ENCODE assay signal across 23 mouse cellular contexts in the genomic region with DNA sequence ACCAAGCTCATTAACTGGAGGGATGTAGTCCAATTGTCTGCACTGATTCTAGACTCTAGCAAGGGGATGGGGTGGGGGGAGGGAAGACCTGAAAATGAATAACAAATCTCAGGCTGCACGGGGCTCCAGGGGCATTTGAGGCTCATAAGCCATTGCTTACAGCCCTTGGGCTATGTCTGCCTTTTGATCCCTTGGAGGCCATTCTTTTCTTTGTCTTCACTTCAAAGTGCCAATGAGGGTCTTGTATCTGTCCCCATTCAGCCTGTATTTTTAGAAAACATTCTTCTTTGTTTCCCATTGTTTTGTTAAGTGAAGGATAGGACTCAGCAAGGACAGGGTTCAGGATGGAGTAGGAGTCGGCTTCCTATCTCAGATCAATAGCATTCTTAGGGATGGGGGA.
DNase-seq lines count a peak whose midpoint lies in the region; TF ChIP-seq lines count a peak whose summit lies in the region.
"Had no signal": no experiment of that assay in that cellular context is flagged by ENCODE, and none has a peak within 500 bp of the region (broad histone marks: within the 10 kb centered on the region; RNA-seq: fewer than 3 reads in every experiment).

No protein-coding gene starts in this region.

- no peak for TF ChIP-seq EP300 in heart, adult 2 months (IDR thresholded peaks at IDR 0.05; ENCODE audit: insufficient read depth, low read depth, low read length)
- peak; percentile 65; the same call in 1 of the 2 replicates for TF ChIP-seq EP300 in ES-Bruce4 (IDR thresholded peaks at IDR 0.05; ENCODE audit: insufficient read depth, low read depth, low read length)

- H3K4me1 ChIP-seq in heart, adult 2 months (ENCODE audit: control insufficient read depth, insufficient read depth, low read length), result no peaks in the 10 kb centered on the region
- H3K4me1 ChIP-seq in ES-Bruce4 (ENCODE audit: control insufficient read depth, insufficient read depth, low read length), result no peaks in the 10 kb centered on the region
- H3K4me1 ChIP-seq: embryonic facial prominence, embryonic 12.5 days; heart, embryonic 10.5 days; heart, embryonic 13.5 days had no signal

- peak; percentile 6 for DNase-seq in heart, adult 11 months
- DNase-seq in heart, adult 2 months, result no peak
- peak; percentile 66 for DNase-seq in R1 (ENCODE audit: low read depth, low spot score)
- DNase-seq in urinary bladder, adult 18-20 months (ENCODE audit: low spot score in 2 of 2), result no peak
- DNase-seq in lung, postnatal 14 days, result no peak
- DNase-seq: adrenal gland, postnatal 10 days; cerebellum, adult 11 months; cerebellum, adult 2 months; cerebellum, adult 9-11 months; cerebellum, postnatal 25 days; forebrain, postnatal 0 days; gastrocnemius, adult 2 months; gastrocnemius, postnatal 14 days; heart, adult 18-20 months; heart, postnatal 14 days; heart, postnatal 4 days; kidney, adult 2 months had no signal

- no peaks in the 10 kb centered on the region for H3K36me3 ChIP-seq in heart, adult 2 months (ENCODE audit: control insufficient read depth, insufficient read depth, low read length)
- no peaks in the 10 kb centered on the region for H3K36me3 ChIP-seq in ES-Bruce4 (ENCODE audit: control insufficient read depth, insufficient read depth, low read length, poor library complexity, severe bottlenecking)
- H3K36me3 ChIP-seq: embryonic facial prominence, embryonic 12.5 days; embryonic facial prominence, embryonic 15.5 days; heart, embryonic 10.5 days; heart, embryonic 13.5 days had no signal

- no peak overlapping the region for H3K4me3 ChIP-seq in heart, adult 2 months
- no peak overlapping the region for H3K4me3 ChIP-seq in ES-Bruce4 (ENCODE audit: low read depth, low read length)
- H3K4me3 ChIP-seq: embryonic facial prominence, embryonic 12.5 days; embryonic facial prominence, embryonic 15.5 days; gastrocnemius, adult 2 months; heart, embryonic 10.5 days; heart, embryonic 13.5 days had no signal

- TF ChIP-seq CTCF in heart, adult 2 months (IDR thresholded peaks at IDR 0.05), result no peak
- TF ChIP-seq CTCF in ES-Bruce4 (IDR thresholded peaks at IDR 0.05; ENCODE audit: low read depth, low read length), result no peak

- H3K9ac ChIP-seq in heart, adult 2 months (ENCODE audit: low read depth, low read length), result no peak overlapping the region
- H3K9ac ChIP-seq in ES-Bruce4 (ENCODE audit: low read depth, poor library complexity, severe bottlenecking), result no peak overlapping the region
- H3K9ac ChIP-seq: embryonic facial prominence, embryonic 12.5 days; embryonic facial prominence, embryonic 15.5 days; forebrain, postnatal 0 days; heart, embryonic 13.5 days had no signal

- no peak for TF ChIP-seq POLR2A in heart, adult 2 months (IDR thresholded peaks at IDR 0.05; ENCODE audit: insufficient read depth, low read depth, low read length)
- no peak for TF ChIP-seq POLR2A in ES-Bruce4 (IDR thresholded peaks at IDR 0.05; ENCODE audit: insufficient read depth, low read length)

- no peaks in the 10 kb centered on the region for H3K79me2 ChIP-seq in heart, adult 2 months (replicated peaks; ENCODE audit: control insufficient read depth, insufficient read depth, low read length)

- 49% methylated on average over 2 of the region's 2 CpGs for whole genome bisulfite sequencing in heart, adult 2 months

- H3K27ac ChIP-seq in heart, adult 2 months, result no peak overlapping the region
- no peak overlapping the region for H3K27ac ChIP-seq in ES-Bruce4 (ENCODE audit: insufficient read depth, low read length)
- H3K27ac ChIP-seq: embryonic facial prominence, embryonic 12.5 days; embryonic facial prominence, embryonic 15.5 days; gastrocnemius, adult 2 months; heart, embryonic 10.5 days; heart, embryonic 13.5 days had no signal

- H3K9me3 ChIP-seq in ES-Bruce4 (replicated peaks; ENCODE audit: control insufficient read depth, insufficient read depth, low read length, poor library complexity, severe bottlenecking), result no peaks in the 10 kb centered on the region
- H3K9me3 ChIP-seq: embryonic facial prominence, embryonic 12.5 days; embryonic facial prominence, embryonic 15.5 days; heart, embryonic 10.5 days; heart, embryonic 13.5 days had no signal

- intact Hi-C loops in heart, adult 2 months (cut with DNase I), result no loop called here

- H3K27me3 ChIP-seq in heart, adult 2 months (ENCODE audit: control insufficient read depth, insufficient read depth, low read length), result no peaks in the 10 kb centered on the region
- no peaks in the 10 kb centered on the region for H3K27me3 ChIP-seq in ES-Bruce4 (ENCODE audit: control insufficient read depth, insufficient read depth, low read length, poor library complexity, severe bottlenecking)
- H3K27me3 ChIP-seq: embryonic facial prominence, embryonic 12.5 days; embryonic facial prominence, embryonic 15.5 days; heart, embryonic 13.5 days; Patski had no signal

Comparison
In these comparisons a context has a peak if more than half of its experiments do, and no peak if none do; other contexts are left out.
1. DNase-seq: peak in heart, adult 11 months (single experiment) and R1 (single experiment); none in heart, adult 2 months (0 of 2), urinary bladder, adult 18-20 months (0 of 2) and lung, postnatal 14 days (single experiment).